Mouse (Mus musculus) lung, postnatal 0 days (tissue): Measurements from ENCODE around the gene Bcr.
"Not testable (repeated sequence)": the region's sequence is repeated elsewhere in the genome, so short reads cannot be mapped to it uniquely, and the experiment has no call there.

Experiments used
- CTCF ChIP-seq: IDR thresholded peaks from 2 replicates; pipeline ENCODE4 v1.5.1; 2016; ENCODE audit warnings: antibody characterized with exemption, mild to moderate bottlenecking
- EP300 ChIP-seq: IDR thresholded peaks from 2 replicates; pipeline ENCODE4 v1.6.1; 2016; ENCODE audit warnings: antibody characterized with exemption, mild to moderate bottlenecking, control low read depth

GRCm38 (mm10) chr10:75042060-75042459, 18.3 kb upstream of the Bcr start:
- TF ChIP-seq CTCF, EP300: not testable (repeated sequence)
